Mouse (Mus musculus) liver, embryonic 12.5 days (tissue): ENCODE measurements at regions not wholly inside any gene's neighbourhood (a gene's known extent, or its start where the extent isn't known, plus 50 kb on each side); places are given as distances from the start of the nearest gene placed in this dataset.

ENCODE experiments used
- ATAC-seq: fragments of 200-750 bp; cut with Nextera tagmentation; 2 replicates; pipeline ENCODE4 v1.8.0; 2017; ENCODE audit warnings: moderate number of reproducible peaks, mild to moderate bottlenecking, moderate library complexity
- H3K27ac ChIP-seq: fragments of 300-500 bp; sonication (generic); 2 replicates; pipeline ENCODE4 v1.5.1; 2016; ENCODE audit warnings: mild to moderate bottlenecking
- H3K27me3 ChIP-seq: fragments of 300-500 bp; sonication (generic); replicated peaks from 2 replicates; pipeline ENCODE4 v1.6.1; 2016; ENCODE audit warnings: mild to moderate bottlenecking, moderate library complexity
- H3K36me3 ChIP-seq: fragments of 300-500 bp; sonication (generic); 2 replicates; pipeline ENCODE4 v1.6.1; 2016; ENCODE audit warnings: mild to moderate bottlenecking, moderate library complexity
- H3K4me1 ChIP-seq: fragments of 300-500 bp; sonication (generic); 2 replicates; pipeline ENCODE4 v1.6.1; 2016
- H3K4me2 ChIP-seq: fragments of 300-500 bp; sonication (generic); 2 replicates; pipeline ENCODE4 v1.6.1; 2016; ENCODE audit warnings: mild to moderate bottlenecking, moderate library complexity
- H3K4me3 ChIP-seq: fragments of 300-500 bp; sonication (generic); 2 replicates; pipeline ENCODE4 v1.5.1; 2016; ENCODE audit warnings: mild to moderate bottlenecking, moderate library complexity
- H3K9ac ChIP-seq: fragments of 300-500 bp; sonication (generic); 2 replicates; pipeline ENCODE4 v1.6.1; 2016; ENCODE audit warnings: mild to moderate bottlenecking, moderate library complexity
- H3K9me3 ChIP-seq: fragments of 300-500 bp; sonication (generic); replicated peaks from 2 replicates; pipeline ENCODE4 v1.6.1; 2016; ENCODE audit warnings: mild to moderate bottlenecking, moderate library complexity
- WGBS: fragments of 180-500 bp; shearing (Covaris S2); methylation state at CpG from one replicate; pipeline ENCODE4 v1.1.7; 2016; ENCODE audit not compliant: insufficient replicate concordance; 5-methylcytosine and 5-hydroxymethylcytosine counted together

DNA sequence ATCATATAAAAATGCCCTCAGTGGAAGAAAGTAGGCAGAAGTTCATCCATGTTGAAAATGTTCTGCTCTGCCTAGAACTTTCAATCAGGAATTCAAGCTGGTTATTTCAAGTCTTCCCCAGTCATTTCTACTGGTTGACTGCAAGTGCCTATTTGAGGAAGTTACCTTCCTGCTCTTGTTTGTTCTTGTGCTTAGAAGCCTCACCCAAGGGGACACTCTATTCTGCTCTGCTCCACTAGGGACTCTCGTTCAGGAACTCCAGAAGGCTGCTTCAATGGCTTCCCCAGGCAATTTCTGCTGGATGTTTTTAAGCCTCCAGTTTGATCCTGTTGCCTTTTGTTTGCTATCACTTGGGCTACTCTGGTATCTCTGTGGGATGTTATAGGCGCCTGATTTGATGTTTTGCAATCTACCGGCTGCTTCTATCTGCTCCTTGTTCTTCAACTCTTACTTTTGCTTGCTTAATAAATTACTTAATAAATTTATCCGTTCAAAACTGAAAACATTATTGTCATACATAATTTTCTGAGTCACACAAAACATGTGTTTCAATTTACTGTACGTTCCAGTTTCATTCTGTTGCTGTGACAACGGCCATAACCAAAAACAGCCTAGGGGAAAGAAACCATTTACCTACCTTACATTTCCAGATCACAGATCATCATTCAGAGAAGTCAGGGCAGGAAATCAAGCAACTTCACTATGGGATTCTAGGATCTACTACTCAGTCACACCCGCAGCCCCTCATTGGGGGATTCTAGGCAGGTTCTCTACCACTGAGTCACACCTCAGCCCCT lies 71.4 kb upstream of the Foxk1 start:
- no peaks in the 10 kb centered on the region for H3K9me3 ChIP-seq

DNA sequence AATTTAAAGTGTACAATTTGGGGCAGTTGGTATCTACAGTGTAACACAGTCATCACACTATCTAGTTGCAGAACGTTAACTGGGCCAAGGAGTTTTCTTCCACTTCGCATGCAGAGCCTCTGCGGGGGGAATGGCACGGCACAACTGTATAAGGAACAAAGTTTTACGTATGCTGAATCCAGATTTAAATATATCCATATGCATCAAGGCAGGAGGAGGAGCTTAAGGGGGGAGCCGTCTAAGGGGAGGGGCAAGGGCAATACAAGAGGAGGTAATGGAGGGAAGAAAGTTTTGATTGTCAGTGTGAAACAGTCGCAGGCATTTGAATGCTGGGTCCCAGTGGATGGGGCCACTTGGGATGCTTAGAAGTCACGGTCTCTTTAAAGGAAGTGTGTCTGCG lies 68.6 kb upstream of the Foxk1 start:
- Histone ChIP-seq H3K4me1 (no peaks in the 10 kb centered on the region), H3K9me3 (no peaks in the 10 kb centered on the region), H3K4me3 (no peak overlapping the region), H3K36me3 (no peaks in the 10 kb centered on the region), H3K27me3 (no peaks in the 10 kb centered on the region), H3K4me2 (no peak overlapping the region), H3K9ac (no peak overlapping the region), H3K27ac (no peak overlapping the region)
- no peak for ATAC-seq
- WGBS, result 51% methylated on average over 9 of the region's 9 CpGs

More for the DNA sequence above, 71.4 kb upstream of the Foxk1 start:
- Histone ChIP-seq H3K27ac (no peak overlapping the region), H3K9ac (no peak overlapping the region), H3K4me3 (no peak overlapping the region), H3K27me3 (no peaks in the 10 kb centered on the region), H3K36me3 (no peaks in the 10 kb centered on the region), H3K4me1 (no peaks in the 10 kb centered on the region), H3K4me2 (no peak overlapping the region)
- no peak for ATAC-seq
- WGBS, result 66% methylated on average over 7 of the region's 7 CpGs

DNA sequence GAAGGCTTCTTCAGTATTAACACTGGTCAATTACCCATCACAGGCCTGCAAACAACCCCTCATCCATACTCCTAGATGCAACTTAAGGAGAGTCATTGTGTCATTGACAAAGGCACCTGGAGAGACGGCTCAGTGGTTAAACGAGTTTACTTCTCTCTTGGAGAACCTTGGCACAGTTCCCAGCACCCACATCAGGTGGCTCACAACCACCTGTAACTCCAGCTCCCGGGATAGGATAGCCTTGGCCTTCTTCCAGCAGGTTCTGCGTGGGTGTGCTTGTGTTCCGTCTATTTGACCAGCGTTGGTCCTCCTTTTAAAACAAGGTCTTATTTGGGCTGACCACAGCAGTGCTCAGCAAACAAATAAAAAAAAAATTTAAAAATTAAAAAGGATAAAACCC lies 63.9 kb upstream of the Foxk1 start:
- Histone ChIP-seq H3K27ac (no peak overlapping the region), H3K4me1 (no peaks in the 10 kb centered on the region), H3K9me3 (no peaks in the 10 kb centered on the region), H3K4me3 (no peak overlapping the region), H3K36me3 (no peaks in the 10 kb centered on the region), H3K9ac (no peak overlapping the region), H3K27me3 (no peaks in the 10 kb centered on the region), H3K4me2 (no peak overlapping the region)
- ATAC-seq, result no peak
- 68% methylated on average over 6 of the region's 6 CpGs for WGBS

DNA sequence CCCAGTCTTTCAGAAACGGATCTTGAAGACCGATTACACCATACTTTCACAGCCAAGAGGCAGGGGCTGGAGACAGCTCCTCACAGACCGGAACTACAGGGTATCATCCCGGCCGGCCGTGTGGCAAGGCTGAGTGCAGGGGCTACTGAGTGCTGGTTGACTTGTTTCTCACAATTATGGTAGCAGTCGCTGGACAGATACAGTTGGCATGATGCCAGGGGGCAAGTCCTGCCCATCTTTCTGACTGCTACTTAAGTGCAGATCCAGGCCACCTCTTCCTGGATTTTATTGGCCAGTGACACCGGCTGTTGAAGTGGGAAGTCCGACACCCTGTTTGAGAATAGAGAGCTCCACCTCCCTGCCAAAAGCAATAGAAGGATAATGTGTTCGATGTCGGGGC lies 63.2 kb upstream of the Foxk1 start:
- WGBS, result 71% methylated on average over 11 of the region's 11 CpGs
- Histone ChIP-seq H3K9ac (no peak overlapping the region), H3K27me3 (no peaks in the 10 kb centered on the region), H3K4me1 (no peaks in the 10 kb centered on the region), H3K9me3 (no peaks in the 10 kb centered on the region), H3K27ac (no peak overlapping the region), H3K36me3 (no peaks in the 10 kb centered on the region), H3K4me3 (no peak overlapping the region), H3K4me2 (no peak overlapping the region)
- ATAC-seq, result no peak

DNA sequence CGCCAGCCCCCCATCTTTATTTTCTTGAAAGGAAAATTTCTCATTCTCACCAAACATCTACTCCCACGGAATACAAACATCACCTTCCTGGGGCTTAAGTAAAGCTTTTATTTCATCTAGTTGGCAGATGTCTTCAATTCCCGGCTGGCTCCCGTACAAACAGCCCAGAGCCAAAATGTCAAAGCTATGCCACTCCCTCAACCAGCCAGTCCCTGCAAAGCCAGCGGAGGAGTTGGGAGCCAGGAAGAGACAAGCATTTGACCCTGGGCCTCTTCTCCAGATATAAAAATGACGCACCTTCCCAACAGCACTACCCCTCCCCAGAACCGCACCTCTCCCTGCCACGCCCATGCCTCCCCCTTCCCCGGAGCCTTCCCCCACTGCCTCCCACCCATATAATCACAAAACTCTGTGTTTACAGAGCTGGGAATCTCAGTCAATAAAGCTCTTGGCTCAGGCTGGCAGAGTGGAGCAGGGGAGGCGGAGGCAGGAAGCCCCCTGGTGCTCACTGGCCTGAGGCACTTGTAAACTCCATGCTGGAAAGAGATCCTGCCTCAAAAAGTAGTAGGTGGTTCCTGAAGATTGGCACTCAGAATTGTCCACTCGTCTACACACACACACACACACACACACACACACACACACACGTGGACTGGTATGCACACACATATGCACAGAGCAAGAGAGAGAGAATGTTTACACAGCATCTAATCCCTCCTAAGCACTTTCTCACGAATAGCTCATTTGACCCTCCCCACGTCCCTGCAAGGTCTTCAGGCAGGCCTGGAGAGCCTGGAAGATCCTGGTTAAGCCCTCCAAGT lies 60.9 kb upstream of the Foxk1 start:
- Histone ChIP-seq H3K27ac (no peak overlapping the region), H3K27me3 (no peaks in the 10 kb centered on the region), H3K36me3 (no peaks in the 10 kb centered on the region), H3K9ac (no peak overlapping the region), H3K4me1 (no peaks in the 10 kb centered on the region), H3K4me2 (no peak overlapping the region), H3K9me3 (no peaks in the 10 kb centered on the region), H3K4me3 (no peak overlapping the region)
- no peak for ATAC-seq
- WGBS, result 54% methylated on average over 14 of the region's 14 CpGs

DNA sequence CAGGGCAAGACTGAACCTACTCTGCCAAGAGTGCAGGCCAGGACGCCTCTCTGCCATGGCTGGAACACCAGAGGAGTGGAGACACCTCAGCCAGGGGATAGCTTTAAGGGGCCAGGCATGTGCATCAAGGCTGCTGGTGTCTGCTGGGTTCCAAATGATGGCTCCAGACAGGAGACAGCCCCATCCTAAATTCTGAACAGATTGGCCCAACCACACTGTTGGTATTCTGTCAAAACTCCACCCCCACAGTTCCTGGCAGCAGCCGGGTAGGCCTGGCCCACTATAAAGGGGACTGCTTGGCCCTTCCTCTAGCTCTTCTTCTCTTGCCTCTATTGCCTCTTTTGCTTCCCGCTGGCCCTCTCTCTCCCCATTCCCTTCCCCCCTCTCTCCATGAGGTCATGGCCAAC lies 60.3 kb upstream of the Foxk1 start:
- ATAC-seq, result no peak
- Histone ChIP-seq H3K36me3 (no peaks in the 10 kb centered on the region), H3K27ac (no peak overlapping the region), H3K9ac (no peak overlapping the region), H3K27me3 (no peaks in the 10 kb centered on the region), H3K9me3 (no peaks in the 10 kb centered on the region), H3K4me1 (no peaks in the 10 kb centered on the region), H3K4me3 (no peak overlapping the region), H3K4me2 (no peak overlapping the region)
- 61% methylated on average over 3 of the region's 3 CpGs for WGBS

DNA sequence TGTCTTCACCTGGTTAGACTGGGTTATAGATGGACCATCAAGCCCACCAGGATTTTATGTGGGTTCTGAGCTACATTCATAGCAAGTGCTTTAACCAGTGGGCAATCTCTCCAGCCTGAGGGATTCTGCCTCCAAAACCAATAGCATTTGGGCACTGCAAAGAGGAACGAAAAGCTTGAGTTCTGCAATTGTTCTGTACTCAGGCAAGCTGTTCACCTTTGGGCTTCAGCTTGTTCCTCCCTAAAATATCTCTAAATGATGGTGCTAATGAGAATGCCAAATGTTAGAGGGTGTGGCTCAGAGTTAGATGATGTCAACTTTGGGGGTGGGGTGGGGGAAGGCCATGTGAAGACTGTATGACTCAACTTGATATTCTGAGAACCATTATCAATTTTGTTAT lies 54.8 kb upstream of the Foxk1 start:
- no peak overlapping the region for H3K4me3 ChIP-seq
- no peak overlapping the region for H3K4me2 ChIP-seq
- H3K9ac ChIP-seq, result no peak overlapping the region
- no peak for ATAC-seq
- no peaks in the 10 kb centered on the region for H3K9me3 ChIP-seq
- WGBS, result 61% methylated on average over 1 of the region's 1 CpGs
- no peaks in the 10 kb centered on the region for H3K4me1 ChIP-seq
- H3K27me3 ChIP-seq, result no peaks in the 10 kb centered on the region
- H3K27ac ChIP-seq, result no peak overlapping the region
- H3K36me3 ChIP-seq, result no peaks in the 10 kb centered on the region

DNA sequence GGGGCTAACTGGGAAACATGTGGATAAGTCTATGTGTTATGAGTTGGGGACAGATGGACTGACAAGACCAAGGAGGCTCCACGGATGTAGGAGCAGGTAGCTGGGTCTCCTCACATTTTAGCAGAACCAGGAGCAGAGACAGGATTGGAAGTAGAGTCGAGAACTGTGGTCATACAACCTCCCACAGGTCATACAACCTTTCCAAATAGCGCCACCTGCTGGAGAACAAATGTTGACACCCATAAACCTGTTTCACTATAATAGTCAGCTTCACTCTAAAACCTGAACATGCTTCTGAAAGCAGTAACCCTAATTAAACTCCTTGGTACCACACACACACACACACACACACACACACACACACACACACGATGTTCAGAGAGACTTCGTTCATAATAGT lies 50.7 kb upstream of the Foxk1 start:
- H3K27ac ChIP-seq, result no peak overlapping the region
- ATAC-seq, result no peak
- no peak overlapping the region for H3K4me3 ChIP-seq
- H3K4me2 ChIP-seq, result no peak overlapping the region
- H3K4me1 ChIP-seq, result no peaks in the 10 kb centered on the region
- no peaks in the 10 kb centered on the region for H3K27me3 ChIP-seq
- no peaks in the 10 kb centered on the region for H3K9me3 ChIP-seq
- 30% methylated on average over 5 of the region's 5 CpGs for WGBS
- H3K9ac ChIP-seq, result no peak overlapping the region
- H3K36me3 ChIP-seq, result no peaks in the 10 kb centered on the region
